ENCODE assay signal across 31 mouse cellular contexts in the genomic region with DNA sequence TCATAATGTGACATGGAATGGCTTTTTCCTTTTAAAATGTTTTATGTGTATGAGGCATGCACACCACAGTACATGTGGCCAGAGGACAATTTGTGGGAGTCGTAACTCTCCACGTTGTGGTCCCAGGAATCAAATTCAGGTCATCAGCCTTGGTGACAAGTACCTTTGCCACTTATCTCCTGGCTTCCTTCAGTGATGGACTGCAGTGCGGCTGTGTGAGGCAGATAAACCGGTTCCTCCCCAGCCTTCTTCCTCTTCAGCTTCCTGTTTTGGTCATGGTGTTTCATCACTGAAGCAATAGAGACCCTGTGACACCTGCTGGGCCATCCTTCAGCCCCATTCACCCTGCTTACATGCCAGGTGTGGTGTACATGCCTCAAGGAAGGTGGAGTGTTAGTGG. TPM values are rescaled to one million over a fixed set of nuclear protein-coding genes. Genes with fewer than 3 reads are reported as not detected.
DNase-seq lines count a peak whose midpoint lies in the region; ATAC-seq and TF ChIP-seq lines count a peak whose summit lies in the region.
"Had no signal": no experiment of that assay in that cellular context is flagged by ENCODE, and none has a peak within 500 bp of the region (broad histone marks: within the 10 kb centered on the region; RNA-seq: fewer than 3 reads in every experiment).

No protein-coding gene starts in this region.

- TF ChIP-seq RAD21 in MEL (IDR thresholded peaks at IDR 0.05; ENCODE audit: low read depth, low read length): no peak

- peak; percentile 61 to 73 for ATAC-seq in hematopoietic stem cell, adult 5-6 weeks (replicated peaks in 1 of 2; ENCODE audit: insufficient read depth in 1 of 2, low FRiP score in 2 of 2, low TSS enrichment in 1 of 2, low read depth in 1 of 2, poor library complexity in 2 of 2, severe bottlenecking in 2 of 2)
- ATAC-seq in megakaryocyte progenitor cell, adult 5-6 weeks (replicated peaks; ENCODE audit: poor library complexity): peak; percentile 89
- ATAC-seq: forebrain, embryonic 15.5 days; inflammation-experienced regulatory T-cells, adult 6 months; lung, postnatal 0 days; midbrain, embryonic 15.5 days had no signal

- no peaks in the 10 kb centered on the region for H3K9me3 ChIP-seq in MEL (replicated peaks; ENCODE audit: insufficient read depth, low read length)
- H3K9me3 ChIP-seq: embryonic facial prominence, embryonic 10.5 days; forebrain, embryonic 15.5 days; heart, embryonic 12.5 days; hindbrain, embryonic 13.5 days; limb, embryonic 13.5 days; midbrain, embryonic 15.5 days; neural tube, embryonic 13.5 days had no signal

- peak overlapping the region; percentile 43 for H3K9ac ChIP-seq in MEL (ENCODE audit: control insufficient read depth, low read depth, low read length, poor library complexity, severe bottlenecking)
- H3K9ac ChIP-seq: forebrain, embryonic 15.5 days; heart, embryonic 12.5 days; hindbrain, embryonic 13.5 days; limb, embryonic 13.5 days; midbrain, embryonic 15.5 days; neural tube, embryonic 13.5 days had no signal

- H3K36me3 ChIP-seq in MEL (ENCODE audit: control insufficient read depth in 1 of 2, insufficient read depth in 2 of 2, low read length in 2 of 2): peaks cover 0 to 21% of the 10 kb centered on the region in 2 experiments

- TF ChIP-seq EP300 in MEL (IDR thresholded peaks at IDR 0.05; ENCODE audit: low read depth in 1 of 2, low read length in 2 of 2): peak; percentile 92

- peak; percentile 13 to 17 for DNase-seq in B cell, adult 2 months
- DNase-seq in MEL (ENCODE audit: low read depth, low spot score): peak; percentile 92
- no peak for DNase-seq in layer of hippocampus, adult 11-12 months (ENCODE audit: low spot score)
- no peak for DNase-seq in Muller cell, postnatal 12 days (ENCODE audit: inconsistent ontology term)
- DNase-seq in kidney, postnatal 25 days: no peak
- DNase-seq in ovary, postnatal 36 days (ENCODE audit: low spot score): no peak
- DNase-seq: adrenal gland, postnatal 10 days; cerebellum, adult 9-11 months; gastrocnemius, postnatal 14 days; heart, adult 18-20 months; heart, postnatal 10 days; kidney, adult 18-20 months; thymus, postnatal 14 days had no signal

- TF ChIP-seq CTCF in MEL (IDR thresholded peaks at IDR 0.05 in 2 of 3, conservative IDR thresholded peaks at IDR 0.05 in 1 of 3; ENCODE audit: control insufficient read depth in 1 of 3, insufficient read depth in 1 of 3, low read depth in 2 of 3, low read length in 3 of 3, poor library complexity in 1 of 3, severe bottlenecking in 1 of 3): no peak

- peak overlapping the region in 1 of 2 experiments; percentile 8; a peak in 1 of 4 replicates for H3K4me3 ChIP-seq in MEL (ENCODE audit: control insufficient read depth in 1 of 2, insufficient read depth in 1 of 2, low read depth in 2 of 2, low read length in 2 of 2)
- H3K4me3 ChIP-seq: embryonic facial prominence, embryonic 10.5 days; forebrain, embryonic 15.5 days; heart, embryonic 12.5 days; hindbrain, embryonic 13.5 days; limb, embryonic 13.5 days; midbrain, embryonic 15.5 days; myocyte; neural tube, embryonic 13.5 days had no signal

- H3K27ac ChIP-seq in MEL (ENCODE audit: control insufficient read depth, low read depth, low read length): peak overlapping the region; percentile 75
- H3K27ac ChIP-seq: embryonic facial prominence, embryonic 10.5 days; forebrain, embryonic 15.5 days; hindbrain, embryonic 13.5 days; limb, embryonic 13.5 days; midbrain, embryonic 15.5 days; neural tube, embryonic 13.5 days had no signal

- H3K4me1 ChIP-seq in MEL (ENCODE audit: control insufficient read depth in 1 of 2, insufficient read depth in 2 of 2, low read length in 2 of 2): peaks cover 14 to 27% of the 10 kb centered on the region in 2 experiments
- H3K4me1 ChIP-seq: embryonic facial prominence, embryonic 10.5 days; forebrain, embryonic 15.5 days; hindbrain, embryonic 13.5 days; limb, embryonic 13.5 days; midbrain, embryonic 15.5 days; neural tube, embryonic 13.5 days had no signal

- H3K79me2 ChIP-seq in MEL (ENCODE audit: control insufficient read depth, insufficient read depth, low read length, poor library complexity): no peaks in the 10 kb centered on the region

- H3K27me3 ChIP-seq in MEL (ENCODE audit: control insufficient read depth in 1 of 2, insufficient read depth in 2 of 2, low read length in 2 of 2): no peaks in the 10 kb centered on the region
- H3K27me3 ChIP-seq: forebrain, embryonic 15.5 days; heart, embryonic 12.5 days; hindbrain, embryonic 13.5 days; limb, embryonic 13.5 days; midbrain, embryonic 15.5 days; neural tube, embryonic 13.5 days had no signal

- TF ChIP-seq POLR2A in MEL (IDR thresholded peaks at IDR 0.05; ENCODE audit: control insufficient read depth in 1 of 2, insufficient read depth in 1 of 2, low read depth in 1 of 2, low read length in 2 of 2, poor library complexity in 1 of 2): no peak

TF ChIP-seq in MEL, 35 proteins besides CTCF, POLR2A, EP300 and RAD21:
- no peak for TF ChIP-seq MAFK (IDR thresholded peaks at IDR 0.05; ENCODE audit: borderline replicate concordance, low read depth, low read length)
- TF ChIP-seq JUND (IDR thresholded peaks at IDR 0.05; ENCODE audit: low read depth, low read length): no peak
- TF ChIP-seq MYC (IDR thresholded peaks at IDR 0.05; ENCODE audit: low read depth, low read length): peak; percentile 82
- TF ChIP-seq TAL1 (IDR thresholded peaks at IDR 0.05; ENCODE audit: low read length): peak; percentile 99
- TF ChIP-seq ETS1 (IDR thresholded peaks at IDR 0.05; ENCODE audit: low read depth, low read length): peak; percentile 88
- peak; percentile 96 for TF ChIP-seq GATA1 (IDR thresholded peaks at IDR 0.05; ENCODE audit: low read depth, low read length)
- TF ChIP-seq RCOR1 (IDR thresholded peaks at IDR 0.05; ENCODE audit: low read depth, low read length): peak; percentile 89
- peak; percentile 49 for TF ChIP-seq NRF1 (IDR thresholded peaks at IDR 0.05; ENCODE audit: insufficient read depth, low read depth, low read length, poor library complexity, severe bottlenecking)
- TF ChIP-seq TCF12 (IDR thresholded peaks at IDR 0.05; ENCODE audit: low read depth, low read length): peak; percentile 93
- TF ChIP-seq SIN3A (IDR thresholded peaks at IDR 0.05; ENCODE audit: low read length): peak; percentile 80
- peak; percentile 57; the same call in 1 of the 2 replicates for TF ChIP-seq ELF1 (IDR thresholded peaks at IDR 0.05; ENCODE audit: low read depth, low read length)
- TF ChIP-seq GABPA (IDR thresholded peaks at IDR 0.05; ENCODE audit: low read depth, low read length): no peak
- TF ChIP-seq MXI1 (IDR thresholded peaks at IDR 0.05; ENCODE audit: low read depth, low read length): peak; percentile 53; the same call in 1 of the 2 replicates

RNA-seq across cellular contexts. Expression of a gene that starts 8.0 kb away (rescaled TPM):
- total RNA-seq in MEL (2012; rRNA removed): 299 and 332 TPM in 2 replicates
- 100 to 1,000 TPM; 305 to 765 TPM for polyA plus RNA-seq in MEL (2012; ENCODE audit: insufficient read depth in 1 of 2, insufficient read length in 2 of 2, low read depth in 1 of 2, low replicate concordance in 2 of 2, missing spikeins in 1 of 2)
- total RNA-seq in hematopoietic stem cell, adult 5-6 weeks (2017): 17.2 and 20.2 TPM in 2 replicates
- 228 and 250 TPM in 2 replicates for total RNA-seq in megakaryocyte progenitor cell, adult 5-6 weeks (2015)
- 55.7 and 60.8 TPM in 2 replicates for total RNA-seq in megakaryocyte progenitor cell, adult 5-6 weeks (2017)

RNA-seq across cellular contexts. Expression of a gene that starts 19.1 kb away (rescaled TPM):
- 0.75 and 1.4 TPM in 2 replicates for total RNA-seq in MEL (2012; rRNA removed)
- under 1 TPM in 1 of 2 experiments, not detected in 1; 0.38 TPM for polyA plus RNA-seq in MEL (2012; ENCODE audit: insufficient read depth in 1 of 2, insufficient read length in 2 of 2, low read depth in 1 of 2, low replicate concordance in 2 of 2, missing spikeins in 1 of 2)
- total RNA-seq in hematopoietic stem cell, adult 5-6 weeks (2017): 0.30 and 0.44 TPM in 2 replicates
- total RNA-seq in megakaryocyte progenitor cell, adult 5-6 weeks (2015): not detected in 2 replicates
- 0.04 TPM in 1 of 2 replicates, not detected in the other for total RNA-seq in megakaryocyte progenitor cell, adult 5-6 weeks (2017)
- polyA plus RNA-seq: embryonic facial prominence, embryonic 10.5 days; lung, postnatal 0 days had no signal

RNA-seq across cellular contexts. Expression of a gene that starts 25.0 kb away (rescaled TPM):
- 57.3 and 71.5 TPM in 2 replicates for total RNA-seq in MEL (2012; rRNA removed)
- polyA plus RNA-seq in MEL (2012; ENCODE audit: insufficient read depth in 1 of 2, insufficient read length in 2 of 2, low read depth in 1 of 2, low replicate concordance in 2 of 2, missing spikeins in 1 of 2): 100 to 1,000 TPM in 1 of 2 experiments, 10 to 100 TPM in 1; 90.5 to 109 TPM
- total RNA-seq in hematopoietic stem cell, adult 5-6 weeks (2017): 64.8 and 66.0 TPM in 2 replicates
- total RNA-seq in megakaryocyte progenitor cell, adult 5-6 weeks (2015): 63.6 and 70.4 TPM in 2 replicates
- 57.9 and 59.4 TPM in 2 replicates for total RNA-seq in megakaryocyte progenitor cell, adult 5-6 weeks (2017)

RNA-seq across cellular contexts. Expression of a gene that starts 43.6 kb away (rescaled TPM):
- 209 and 211 TPM in 2 replicates for total RNA-seq in MEL (2012; rRNA removed)
- polyA plus RNA-seq in MEL (2012; ENCODE audit: insufficient read depth in 1 of 2, insufficient read length in 2 of 2, low read depth in 1 of 2, low replicate concordance in 2 of 2, missing spikeins in 1 of 2): 100 to 1,000 TPM in 1 of 2 experiments, not detected in 1; 455 TPM
- total RNA-seq in hematopoietic stem cell, adult 5-6 weeks (2017): 356 and 659 TPM in 2 replicates
- 300 and 381 TPM in 2 replicates for total RNA-seq in megakaryocyte progenitor cell, adult 5-6 weeks (2015)
- total RNA-seq in megakaryocyte progenitor cell, adult 5-6 weeks (2017): 512 and 640 TPM in 2 replicates

RNA-seq across cellular contexts. Expression of a gene that starts 59.9 kb away (rescaled TPM):
- not detected in 2 replicates for total RNA-seq in MEL (2012; rRNA removed)
- polyA plus RNA-seq in MEL (2012; ENCODE audit: insufficient read depth in 1 of 2, insufficient read length in 2 of 2, low read depth in 1 of 2, low replicate concordance in 2 of 2, missing spikeins in 1 of 2): not detected
- not detected in 2 replicates for total RNA-seq in hematopoietic stem cell, adult 5-6 weeks (2017)
- not detected in 2 replicates for total RNA-seq in megakaryocyte progenitor cell, adult 5-6 weeks (2015)
- total RNA-seq in megakaryocyte progenitor cell, adult 5-6 weeks (2017): not detected in 2 replicates
- total RNA-seq: layer of hippocampus, adult 18-20 months; layer of hippocampus, postnatal 25 days had no signal
- polyA plus RNA-seq: brain, embryonic 14.5 days; cortical plate, adult 2 months; embryonic facial prominence, embryonic 10.5 days; forebrain, embryonic 15.5 days; hindbrain, embryonic 13.5 days; inflammation-experienced regulatory T-cells, adult 6 months; kidney, embryonic 16.5 days; limb, embryonic 13.5 days; liver, embryonic 16.5 days; lung, postnatal 0 days; midbrain, embryonic 15.5 days; neural tube, embryonic 13.5 days had no signal

Comparison
In these comparisons a context has a peak if more than half of its experiments do, and no peak if none do; other contexts are left out.
1. DNase-seq: peak in B cell, adult 2 months (2 of 2) and MEL (single experiment); none in layer of hippocampus, adult 11-12 months (single experiment), Muller cell, postnatal 12 days (single experiment), kidney, postnatal 25 days (0 of 2) and ovary, postnatal 36 days (single experiment).